In the genomic region with DNA sequence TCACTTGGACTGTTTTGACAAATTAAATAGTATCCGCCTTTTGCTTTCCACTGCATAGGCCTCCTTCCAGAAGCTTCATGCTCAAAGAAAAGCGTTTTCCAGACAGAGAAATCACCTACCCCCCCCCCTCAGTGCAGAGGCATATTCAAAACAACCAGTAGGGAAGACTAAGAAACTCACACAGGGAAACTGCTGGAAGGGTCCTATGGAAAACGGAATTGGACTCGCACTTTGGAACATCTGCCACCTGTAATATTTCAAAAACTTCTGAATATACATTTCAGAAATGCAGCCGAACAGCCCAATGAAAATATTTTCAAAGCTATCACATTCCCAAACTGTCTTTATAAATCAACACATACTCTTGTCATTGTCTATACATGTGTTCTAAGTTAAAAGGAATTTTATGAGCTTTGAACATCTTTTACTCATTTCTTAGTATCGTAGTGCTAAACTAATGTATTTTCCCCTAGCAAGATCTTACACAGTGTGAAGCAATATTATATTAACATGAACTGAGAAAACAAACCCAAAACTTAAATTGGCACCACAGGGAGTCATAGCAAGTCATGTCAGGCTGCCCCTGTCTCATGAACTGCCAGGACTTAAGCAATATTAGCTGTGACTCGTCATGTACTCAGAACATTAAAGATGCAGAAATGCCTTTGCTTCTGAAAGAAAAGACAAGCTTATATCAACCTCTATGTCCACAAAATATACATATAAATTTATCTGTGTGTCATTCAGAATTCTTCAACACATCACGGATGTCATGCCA, we compare ENCODE assay signal across 26 mouse cellular contexts. TPM values are rescaled to one million over a fixed set of nuclear protein-coding genes. Genes with fewer than 3 reads are reported as not detected.
A peak's percentile ranks its signal among the peaks of the same experiment; 100 is the strongest.
DNase-seq lines count a peak whose midpoint lies in the region; ATAC-seq and TF ChIP-seq lines count a peak whose summit lies in the region.
"Had no signal": no experiment of that assay in that cellular context is flagged by ENCODE, and none has a peak within 500 bp of the region (broad histone marks: within the 10 kb centered on the region; RNA-seq: fewer than 3 reads in every experiment).

No protein-coding gene starts in this region.

- H3K27me3 ChIP-seq in kidney, postnatal 0 days (ENCODE audit: insufficient read depth, low read length) = no peaks in the 10 kb centered on the region
- H3K27me3 ChIP-seq in C2C12 (ENCODE audit: control insufficient read depth, insufficient read depth, insufficient read length) = no peaks in the 10 kb centered on the region
- H3K27me3 ChIP-seq: CH12.LX; embryonic facial prominence, embryonic 12.5 days; forebrain, embryonic 13.5 days; hindbrain, embryonic 12.5 days; hindbrain, embryonic 15.5 days had no signal

- DNase-seq in kidney, postnatal 0 days (ENCODE audit: low spot score) = peak; percentile 15
- DNase-seq in kidney, postnatal 10 days = no peak
- DNase-seq in 3T3-L1 (ENCODE audit: low read depth, low spot score) = peak; percentile 67
- DNase-seq in layer of hippocampus, adult 2 months (ENCODE audit: low spot score in 2 of 2) = no peak
- DNase-seq in frontal cortex, postnatal 25 days (ENCODE audit: low spot score in 2 of 2) = no peak
- DNase-seq: adrenal gland, adult 8-10 months; adrenal gland, postnatal 25 days; cerebellum, adult 11-12 months; cerebellum, adult 8-10 months; cerebellum, postnatal 10 days; cerebellum, postnatal 36 days; gastrocnemius, adult 2 months; gastrocnemius, postnatal 14 days; heart, adult 2 months had no signal

- no peak for ATAC-seq in kidney, postnatal 0 days (replicated peaks; ENCODE audit: low FRiP score, low read depth)
- ATAC-seq: forebrain, embryonic 13.5 days; forebrain, embryonic 16.5 days; intestine, postnatal 0 days had no signal

- no peaks in the 10 kb centered on the region for H3K4me1 ChIP-seq in kidney, postnatal 0 days (replicated peaks; ENCODE audit: insufficient read depth, low read length)
- H3K4me1 ChIP-seq in embryonic fibroblast, embryonic 13.5 days (ENCODE audit: control insufficient read depth, insufficient read depth, low read length) = peaks cover 6% of the 10 kb centered on the region
- H3K4me1 ChIP-seq: embryonic facial prominence, embryonic 12.5 days; forebrain, embryonic 10.5 days; forebrain, embryonic 13.5 days; hindbrain, embryonic 12.5 days; hindbrain, embryonic 15.5 days had no signal

- H3K9me3 ChIP-seq in kidney, postnatal 0 days (replicated peaks; ENCODE audit: low read length) = no peaks in the 10 kb centered on the region
- H3K9me3 ChIP-seq: embryonic facial prominence, embryonic 12.5 days; forebrain, embryonic 10.5 days; forebrain, embryonic 13.5 days; G1E; hindbrain, embryonic 12.5 days; hindbrain, embryonic 15.5 days had no signal

- no peaks in the 10 kb centered on the region for H3K79me3 ChIP-seq in C2C12 (ENCODE audit: low read depth)

- H3K9ac ChIP-seq in kidney, postnatal 0 days (ENCODE audit: low read depth, low read length) = no peak overlapping the region
- H3K9ac ChIP-seq: embryonic facial prominence, embryonic 12.5 days; forebrain, embryonic 13.5 days; hindbrain, embryonic 12.5 days; hindbrain, embryonic 15.5 days had no signal

- no peak overlapping the region for H3ac ChIP-seq in C2C12 (ENCODE audit: control insufficient read depth, insufficient read length, low read depth)

- H3K27ac ChIP-seq in kidney, postnatal 0 days = no peak overlapping the region
- H3K27ac ChIP-seq in embryonic fibroblast, embryonic 13.5 days (ENCODE audit: insufficient read depth, low read length) = peak overlapping the region; percentile 69
- no peak overlapping the region for H3K27ac ChIP-seq in layer of hippocampus, adult 2 months
- H3K27ac ChIP-seq: embryonic facial prominence, embryonic 12.5 days; forebrain, embryonic 10.5 days; forebrain, embryonic 13.5 days; gastrocnemius, adult 2 months; heart, adult 2 months; hindbrain, embryonic 12.5 days; hindbrain, embryonic 15.5 days had no signal

- no peak overlapping the region for H3K4me2 ChIP-seq in kidney, postnatal 0 days (ENCODE audit: low read length)
- H3K4me2 ChIP-seq: embryonic facial prominence, embryonic 12.5 days; forebrain, embryonic 13.5 days; heart, embryonic 11.5 days; hindbrain, embryonic 12.5 days; hindbrain, embryonic 15.5 days had no signal

- H3K36me3 ChIP-seq in kidney, postnatal 0 days (ENCODE audit: insufficient read depth, low read length) = no peaks in the 10 kb centered on the region
- H3K36me3 ChIP-seq in C2C12 (ENCODE audit: control insufficient read depth, insufficient read depth) = no peaks in the 10 kb centered on the region
- H3K36me3 ChIP-seq: embryonic facial prominence, embryonic 12.5 days; forebrain, embryonic 10.5 days; G1E; hindbrain, embryonic 12.5 days; hindbrain, embryonic 15.5 days had no signal

- TF ChIP-seq CTCF in kidney, postnatal 0 days (IDR thresholded peaks at IDR 0.05; ENCODE audit: low read depth) = no peak
- no peak for TF ChIP-seq CTCF in C2C12 (IDR thresholded peaks at IDR 0.05; ENCODE audit: control insufficient read depth, insufficient read depth, insufficient read length)
- no peak for TF ChIP-seq CTCF in embryonic fibroblast, embryonic 13.5 days (IDR thresholded peaks at IDR 0.05; ENCODE audit: borderline replicate concordance, insufficient read depth, low read length)
- TF ChIP-seq CTCF in layer of hippocampus, adult 2 months (conservative IDR thresholded peaks at IDR 0.05) = no peak

- no peak; the same call in 1 of the 2 replicates for TF ChIP-seq POLR2A in embryonic fibroblast, embryonic 13.5 days (IDR thresholded peaks at IDR 0.05; ENCODE audit: low read depth, low read length)

- WGBS in kidney, postnatal 0 days = 76% methylated on average over 8 of the region's 8 CpGs

- H3K4me3 ChIP-seq in kidney, postnatal 0 days (replicated peaks; ENCODE audit: low read depth, low read length) = no peak overlapping the region
- H3K4me3 ChIP-seq in C2C12 (ENCODE audit: insufficient read depth, poor library complexity, severe bottlenecking) = no peak overlapping the region
- no peak overlapping the region for H3K4me3 ChIP-seq in embryonic fibroblast, embryonic 13.5 days (ENCODE audit: insufficient read depth, low read length)
- no peak overlapping the region for H3K4me3 ChIP-seq in layer of hippocampus, adult 2 months
- H3K4me3 ChIP-seq: embryonic facial prominence, embryonic 12.5 days; forebrain, embryonic 10.5 days; forebrain, embryonic 13.5 days; gastrocnemius, adult 2 months; heart, adult 2 months; hindbrain, embryonic 12.5 days; hindbrain, embryonic 15.5 days had no signal

- no peaks in the 10 kb centered on the region for H3K79me2 ChIP-seq in C2C12 (ENCODE audit: control insufficient read depth, insufficient read depth)

TF ChIP-seq in C2C12, 6 proteins besides CTCF, POLR2A, EP300 and RAD21:
- TF ChIP-seq CEBPB (IDR thresholded peaks at IDR 0.05; ENCODE audit: low read depth) (peak; percentile 97), MYOD1 (IDR thresholded peaks at IDR 0.05; ENCODE audit: control insufficient read depth, insufficient read length, low read depth) (no peak), FOSL1 (IDR thresholded peaks at IDR 0.05; ENCODE audit: insufficient read depth, low read length, poor library complexity, severe bottlenecking) (peak; percentile 39)

RNA-seq across cellular contexts. Expression of a gene that starts 58.3 kb away (rescaled TPM):
- 24.6 and 29.5 TPM in 2 replicates for polyA plus RNA-seq in kidney, postnatal 0 days (2015; fragmentation: Nextera tagmentation; extraction: Ambion mirVana)
- polyA plus RNA-seq in C2C12 (2012; fragmentation: generic; extraction: Trizol) = 11.5 TPM
- 241 and 405 TPM in 2 replicates for polyA plus RNA-seq in embryonic fibroblast, embryonic 13.5 days (2011; ENCODE audit: insufficient read length, low read depth, missing spikeins)
- 1 to 10 TPM; 3.3 to 3.6 TPM for total RNA-seq in layer of hippocampus, adult 2 months (2021)
- polyA plus RNA-seq: G1E had no signal

Comparison
In these comparisons a context has a peak if more than half of its experiments do, and no peak if none do; other contexts are left out.
1. DNase-seq: peak in kidney, postnatal 0 days (single experiment) and 3T3-L1 (single experiment); none in kidney, postnatal 10 days (single experiment), layer of hippocampus, adult 2 months (0 of 2) and frontal cortex, postnatal 25 days (0 of 2).